Mouse (Mus musculus) liver, adult 2 months (tissue): Measurements from ENCODE around the gene Orc6. TPM values are rescaled to one million over a fixed set of nuclear protein-coding genes. Genes with fewer than 3 reads are reported as not detected.

Experiments
- DNase-seq: peaks from one replicate; pipeline ENCODE4 v3.0.0-alpha.2; 2011; ENCODE audit warnings: low read depth, low spot score; ENCODE audit errors: extremely low read depth
- H3K27ac ChIP-seq: fragments of 200-500 bp; replicated peaks from 2 replicates; pipeline ENCODE4 v1.5.1; 2012; ENCODE audit warnings: low read depth, mild to moderate bottlenecking, control low read depth, inconsistent platforms, low read length; ENCODE audit not compliant: insufficient read depth
- H3K27me3 ChIP-seq: fragments of 200-500 bp; 2 replicates; pipeline ENCODE4 v1.6.1; 2012; ENCODE audit warnings: mild to moderate bottlenecking, moderate library complexity, low read length, inconsistent platforms; ENCODE audit not compliant: control insufficient read depth, insufficient read depth
- H3K36me3 ChIP-seq: fragments of 200-500 bp; 2 replicates; pipeline ENCODE4 v1.6.1; 2012; ENCODE audit warnings: low read length, inconsistent platforms; ENCODE audit not compliant: control insufficient read depth, insufficient read depth
- H3K4me1 ChIP-seq: fragments of 200-500 bp; 2 replicates; pipeline ENCODE4 v1.6.1; 2011; ENCODE audit warnings: low read length; ENCODE audit not compliant: control insufficient read depth, insufficient read depth
- H3K4me3 ChIP-seq: fragments of 200-500 bp; 2 replicates; pipeline ENCODE4 v1.5.1; 2011; ENCODE audit warnings: low read depth, mild to moderate bottlenecking, control low read depth, low read length, moderate library complexity; ENCODE audit not compliant: insufficient read depth
- H3K79me2 ChIP-seq: fragments of 200-500 bp; 2 replicates; pipeline ENCODE4 v1.6.1; 2012; ENCODE audit warnings: inconsistent platforms, mild to moderate bottlenecking, low read length, moderate library complexity; ENCODE audit not compliant: control insufficient read depth, insufficient read depth
- H3K9ac ChIP-seq: fragments of 200-500 bp; 2 replicates; pipeline ENCODE4 v1.6.1; 2012; ENCODE audit warnings: low read depth, mild to moderate bottlenecking, control low read depth, inconsistent platforms, low read length
- CTCF ChIP-seq: fragments of 200-500 bp; IDR thresholded peaks from 2 replicates; pipeline ENCODE4 v1.5.1; 2011; ENCODE audit warnings: low read depth, low read length, control low read depth
- POLR2A ChIP-seq: fragments of 200-500 bp; IDR thresholded peaks from 2 replicates; pipeline ENCODE4 v1.6.1; 2011; ENCODE audit warnings: low read length, control low read depth; ENCODE audit not compliant: insufficient read depth; ENCODE audit errors: extremely low read depth
- WGBS: fragments of 180-500 bp; shearing (Covaris S2); methylation state at CpG from one replicate; pipeline ENCODE4 v1.1.7; 2018; 5-methylcytosine and 5-hydroxymethylcytosine counted together
- polyA plus RNA-seq: library from polyadenylated mRNA; depleted of rRNA; stranded (reverse); fragments of >200 nt; gene quantifications from 2 replicates; pipeline ENCODE4 v1.2.3, GENCODE M21; 2012; rRNA removed
- total RNA-seq: library from RNA; depleted of rRNA; stranded (reverse); fragments of >200 nt; gene quantifications from 2 replicates; pipeline ENCODE4 v1.2.3, GENCODE M21; 2014; rRNA removed

Gene Orc6
- total RNA-seq (7.5 and 7.6 TPM in 2 replicates), polyA plus RNA-seq (2.4 and 3.2 TPM in 2 replicates)

- peaks cover 5% of the 10 kb centered on the region for H3K4me1 ChIP-seq
- H3K36me3 ChIP-seq = peaks cover 6% of the 10 kb centered on the region; the same call in 1 of the 2 replicates
- under 1% methylated on average over 63 of the region's 63 CpGs for WGBS
- TF ChIP-seq CTCF = no peak
- TF ChIP-seq POLR2A = peak; percentile 55; the same call in 1 of the 2 replicates
- H3K27me3 ChIP-seq = no peaks in the 10 kb centered on the region
- peaks cover 13% of the 10 kb centered on the region for H3K79me2 ChIP-seq
- peak; percentile 84 for DNase-seq
- H3K9ac ChIP-seq = peak within 1 kb of the TSS; percentile 95
- peak within 1 kb of the TSS; percentile 96 for H3K4me3 ChIP-seq
- peak within 1 kb of the TSS; percentile 85 for H3K27ac ChIP-seq
These were observed at the start of gene Orc6, which contains the start of gene Vps35 for GRCm38 (mm10) chr8:85299434-85300077. TSS of gene Orc6 (plus strand) at chr8:85299632. TSS of gene Vps35 (minus strand) at chr8:85299802.

DNA sequence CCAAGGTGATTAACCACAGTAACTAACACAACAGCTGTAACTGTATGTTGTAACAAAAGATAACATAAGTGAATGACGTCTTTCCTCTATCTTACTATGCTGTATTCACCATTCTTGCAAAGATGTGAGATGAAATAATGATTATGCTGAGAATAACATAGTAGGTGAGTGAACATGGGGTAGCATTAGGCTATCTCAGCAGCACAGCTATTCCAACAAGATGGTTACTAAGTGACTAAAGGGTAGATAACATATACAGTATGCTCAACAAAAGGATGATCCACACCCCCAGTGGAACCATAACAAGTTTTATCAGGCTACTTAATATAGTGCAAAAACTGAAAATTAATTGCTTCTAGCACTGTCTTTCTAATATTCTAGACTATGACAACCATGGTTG, 12.6 kb upstream of the Orc6 start:
- Histone ChIP-seq H3K79me2 (peaks cover 2% of the 10 kb centered on the region; the same call in 1 of the 2 replicates), H3K27ac (no peak overlapping the region), H3K9ac (no peak overlapping the region), H3K4me3 (no peak overlapping the region), H3K4me1 (no peaks in the 10 kb centered on the region), H3K36me3 (peaks cover 51% of the 10 kb centered on the region), H3K27me3 (no peaks in the 10 kb centered on the region)
- WGBS = 98% methylated on average over 1 of the region's 1 CpGs
- no peak for DNase-seq
- TF ChIP-seq CTCF (no peak), POLR2A (no peak)

- Histone ChIP-seq H3K36me3 (peaks cover 6% of the 10 kb centered on the region; the same call in 1 of the 2 replicates), H3K79me2 (peaks cover 13% of the 10 kb centered on the region), H3K4me1 (peaks cover 5% of the 10 kb centered on the region), H3K4me3 (peak overlapping the region; percentile 96), H3K9ac (peak overlapping the region; percentile 95), H3K27ac (peak overlapping the region; percentile 44), H3K27me3 (no peaks in the 10 kb centered on the region)
- WGBS = under 1% methylated on average over 53 of the region's 53 CpGs
- TF ChIP-seq CTCF = no peak
- no peak for TF ChIP-seq POLR2A
- peak; percentile 27 for DNase-seq
These were observed 615 bp upstream of the Orc6 start for GRCm38 (mm10) chr8:85298600-85299433.

GRCm38 (mm10) chr8:85301941-85302340, 2.5 kb downstream of the Orc6 start:
- peaks cover 5% of the 10 kb centered on the region for H3K4me1 ChIP-seq
- H3K27me3 ChIP-seq = no peaks in the 10 kb centered on the region
- no peak overlapping the region for H3K9ac ChIP-seq
- no peak overlapping the region for H3K4me3 ChIP-seq
- WGBS = 51% methylated on average over 1 of the region's 1 CpGs
- peaks cover 18% of the 10 kb centered on the region for H3K36me3 ChIP-seq
- no peak for TF ChIP-seq POLR2A
- TF ChIP-seq CTCF = no peak
- H3K79me2 ChIP-seq = peaks cover 13% of the 10 kb centered on the region
- H3K27ac ChIP-seq = no peak overlapping the region
- no peak for DNase-seq

DNA sequence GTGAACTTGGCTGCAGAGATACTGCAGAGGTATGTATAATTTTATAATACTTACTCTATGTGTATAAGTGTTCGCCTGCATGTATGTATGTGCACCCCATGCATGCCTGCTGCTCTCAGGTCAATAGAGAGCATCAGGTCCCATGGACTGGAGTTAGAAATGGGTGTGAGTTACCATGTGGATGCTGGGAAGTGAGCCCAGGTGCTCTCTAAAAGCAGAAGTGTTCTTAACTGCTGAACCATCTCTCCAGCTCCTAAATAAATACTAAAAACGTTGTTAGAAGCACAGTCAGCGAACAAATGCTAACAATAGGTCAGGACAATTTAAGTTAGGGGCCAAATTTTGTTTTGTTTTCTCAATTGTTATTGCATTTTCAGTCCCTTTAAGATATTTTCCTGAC, 3.5 kb downstream of the Orc6 start:
- H3K27ac ChIP-seq = no peak overlapping the region
- TF ChIP-seq POLR2A = no peak
- TF ChIP-seq CTCF = no peak
- H3K4me3 ChIP-seq = no peak overlapping the region
- WGBS = 78% methylated on average over 3 of the region's 3 CpGs
- no peak for DNase-seq
- no peak overlapping the region for H3K9ac ChIP-seq
- H3K4me1 ChIP-seq = peaks cover 5% of the 10 kb centered on the region
- H3K36me3 ChIP-seq = peaks cover 23% of the 10 kb centered on the region
- H3K79me2 ChIP-seq = peaks cover 13% of the 10 kb centered on the region
- H3K27me3 ChIP-seq = no peaks in the 10 kb centered on the region
